Mouse (Mus musculus) liver, embryonic 16.5 days (tissue): ENCODE results near the gene Stx2. TPM values are rescaled to one million over a fixed set of nuclear protein-coding genes. Genes with fewer than 3 reads are reported as not detected.

Experiments used
- ATAC-seq: fragments of 200-750 bp; cut with Nextera tagmentation; 2 replicates; pipeline ENCODE4 v1.8.0; 2017; ENCODE audit warnings: low read depth, mild to moderate bottlenecking, moderate number of reproducible peaks, moderate library complexity
- H3K27ac ChIP-seq: fragments of 300-500 bp; sonication (generic); 2 replicates; pipeline ENCODE4 v1.5.1; 2014; ENCODE audit warnings: mild to moderate bottlenecking, low read length
- H3K27me3 ChIP-seq: fragments of 300-500 bp; sonication (generic); 2 replicates; pipeline ENCODE4 v1.6.1; 2014; ENCODE audit warnings: low read depth, low read length, mixed read lengths; ENCODE audit not compliant: control insufficient read depth, insufficient read depth
- H3K36me3 ChIP-seq: fragments of 300-500 bp; sonication (generic); 2 replicates; pipeline ENCODE4 v1.6.1; 2014; ENCODE audit warnings: mild to moderate bottlenecking; ENCODE audit not compliant: control insufficient read depth, insufficient read depth
- H3K4me1 ChIP-seq: fragments of 300-500 bp; sonication (generic); 2 replicates; pipeline ENCODE4 v1.6.1; 2014; ENCODE audit warnings: low read depth, low read length, mixed read lengths; ENCODE audit not compliant: control insufficient read depth
- H3K4me2 ChIP-seq: fragments of 300-500 bp; sonication (generic); 2 replicates; pipeline ENCODE4 v1.6.1; 2014; ENCODE audit warnings: low read depth, low read length, mixed read lengths
- H3K4me3 ChIP-seq: fragments of 300-500 bp; sonication (generic); 2 replicates; pipeline ENCODE4 v1.5.1; 2014; ENCODE audit warnings: low read depth, mild to moderate bottlenecking, low read length
- H3K9ac ChIP-seq: fragments of 300-500 bp; sonication (generic); 2 replicates; pipeline ENCODE4 v1.6.1; 2014; ENCODE audit warnings: low read depth, low read length
- H3K9me3 ChIP-seq: fragments of 300-500 bp; sonication (generic); replicated peaks from 2 replicates; pipeline ENCODE4 v1.6.1; 2016; ENCODE audit warnings: low read length; ENCODE audit not compliant: control insufficient read depth
- WGBS: fragments of 180-500 bp; shearing (Covaris S2); extraction: QIAGEN DNeasy Blood & Tissue Kit; methylation state at CpG from one replicate; pipeline ENCODE4 v1.1.7; 2014; ENCODE audit not compliant: insufficient replicate concordance; 5-methylcytosine and 5-hydroxymethylcytosine counted together
- polyA plus RNA-seq: library from polyadenylated mRNA; unstranded; fragments of >200 nt; fragmentation: Nextera tagmentation; extraction: Ambion mirVana; gene quantifications from 2 replicates; pipeline ENCODE4 v1.2.1, GENCODE M21; 2015

The Stx2 gene
- polyA plus RNA-seq, 1 experiment from 2014 or later: 55.8 TPM

GRCm38 (mm10) chr5:129029131-129029723 lies 20.9 kb upstream of the Stx2 start:
- peaks cover 13% of the 10 kb centered on the region for H3K36me3 ChIP-seq
- H3K4me2 ChIP-seq: no peak overlapping the region
- no peaks in the 10 kb centered on the region for H3K9me3 ChIP-seq
- H3K9ac ChIP-seq: no peak overlapping the region
- ATAC-seq: no peak
- H3K27me3 ChIP-seq: no peaks in the 10 kb centered on the region
- no peak overlapping the region for H3K4me3 ChIP-seq
- H3K27ac ChIP-seq: no peak overlapping the region
- no peaks in the 10 kb centered on the region; the same call in 1 of the 2 replicates for H3K4me1 ChIP-seq
- WGBS: 66% methylated on average over 5 of the region's 5 CpGs

GRCm38 (mm10) chr5:129026637-129027036 lies 18.3 kb upstream of the Stx2 start:
- H3K27me3 ChIP-seq: no peaks in the 10 kb centered on the region
- ATAC-seq: no peak
- H3K4me1 ChIP-seq: peaks cover 6% of the 10 kb centered on the region
- H3K4me2 ChIP-seq: no peak overlapping the region
- 71% methylated on average over 1 of the region's 1 CpGs for WGBS
- no peaks in the 10 kb centered on the region for H3K9me3 ChIP-seq
- peaks cover 20% of the 10 kb centered on the region for H3K36me3 ChIP-seq
- H3K27ac ChIP-seq: no peak overlapping the region
- no peak overlapping the region for H3K9ac ChIP-seq
- H3K4me3 ChIP-seq: no peak overlapping the region

- no peaks in the 10 kb centered on the region for H3K27me3 ChIP-seq
- 79% methylated on average over 3 of the region's 3 CpGs for whole genome bisulfite sequencing
- no peak overlapping the region for H3K4me2 ChIP-seq
- ATAC-seq: no peak
- no peaks in the 10 kb centered on the region for H3K9me3 ChIP-seq
- no peak overlapping the region for H3K4me3 ChIP-seq
- peaks cover 23% of the 10 kb centered on the region for H3K36me3 ChIP-seq
- peaks cover 8% of the 10 kb centered on the region for H3K4me1 ChIP-seq
- no peak overlapping the region for H3K27ac ChIP-seq
- H3K9ac ChIP-seq: no peak overlapping the region
Observed at GRCm38 (mm10) chr5:129026171-129026570, 17.8 kb upstream of the Stx2 start.

GRCm38 (mm10) chr5:129025725-129026124 lies 17.4 kb upstream of the Stx2 start:
- ATAC-seq: no peak
- peaks cover 23% of the 10 kb centered on the region for H3K36me3 ChIP-seq

GRCm38 (mm10) chr5:129025048-129025447 lies 16.7 kb upstream of the Stx2 start:
- Histone ChIP-seq H3K27ac (no peak overlapping the region), H3K9ac (no peak overlapping the region), H3K4me2 (no peak overlapping the region), H3K9me3 (no peaks in the 10 kb centered on the region), H3K4me1 (peaks cover 8% of the 10 kb centered on the region), H3K36me3 (peaks cover 23% of the 10 kb centered on the region), H3K27me3 (no peaks in the 10 kb centered on the region), H3K4me3 (no peak overlapping the region)
- ATAC-seq: no peak
- 41% methylated on average over 2 of the region's 2 CpGs for WGBS

More at GRCm38 (mm10) chr5:129025725-129026124, 17.4 kb upstream of the Stx2 start:
- H3K4me1 ChIP-seq: peaks cover 8% of the 10 kb centered on the region
- no peak overlapping the region for H3K9ac ChIP-seq
- no peaks in the 10 kb centered on the region for H3K9me3 ChIP-seq
- H3K4me2 ChIP-seq: no peak overlapping the region
- no peak overlapping the region for H3K27ac ChIP-seq
- H3K27me3 ChIP-seq: no peaks in the 10 kb centered on the region
- 90% methylated on average over 2 of the region's 2 CpGs for WGBS
- H3K4me3 ChIP-seq: no peak overlapping the region

- H3K4me3 ChIP-seq: peak overlapping the region; percentile 98
- peak overlapping the region; percentile 94 for H3K9ac ChIP-seq
- H3K27me3 ChIP-seq: no peaks in the 10 kb centered on the region
- H3K4me1 ChIP-seq: peaks cover 20% of the 10 kb centered on the region
- H3K36me3 ChIP-seq: peaks cover 17% of the 10 kb centered on the region
- 4% methylated on average over 28 of the region's 28 CpGs for WGBS
- peak overlapping the region; percentile 75 for H3K4me2 ChIP-seq
- ATAC-seq: no peak
- H3K9me3 ChIP-seq: no peaks in the 10 kb centered on the region
- peak overlapping the region; percentile 88 for H3K27ac ChIP-seq
Observed at GRCm38 (mm10) chr5:129020731-129021130, 12.4 kb upstream of the Stx2 start.

GRCm38 (mm10) chr5:129020300-129020668 lies 11.9 kb upstream of the Stx2 start:
- peak overlapping the region; percentile 94 for H3K9ac ChIP-seq
- no peaks in the 10 kb centered on the region for H3K27me3 ChIP-seq
- H3K4me3 ChIP-seq: peak overlapping the region; percentile 98
- peak overlapping the region; percentile 88 for H3K27ac ChIP-seq
- no peaks in the 10 kb centered on the region for H3K9me3 ChIP-seq
- 0% methylated on average over 35 of the region's 56 CpGs for WGBS
- H3K4me1 ChIP-seq: peaks cover 20% of the 10 kb centered on the region
- peak overlapping the region; percentile 75 for H3K4me2 ChIP-seq
- H3K36me3 ChIP-seq: peaks cover 17% of the 10 kb centered on the region
- ATAC-seq: peak; percentile 53

- H3K4me2 ChIP-seq: peak within 1 kb of the TSS; percentile 82
- no peaks in the 10 kb centered on the region for H3K27me3 ChIP-seq
- under 1% methylated on average over 58 of the region's 102 CpGs for WGBS
- H3K27ac ChIP-seq: peak within 1 kb of the TSS; percentile 90
- peaks cover 20% of the 10 kb centered on the region for H3K4me1 ChIP-seq
- no peaks in the 10 kb centered on the region for H3K9me3 ChIP-seq
- peak within 1 kb of the TSS; percentile 94 for H3K9ac ChIP-seq
- peak within 1 kb of the TSS; percentile 98 for H3K4me3 ChIP-seq
- peaks cover 14% of the 10 kb centered on the region for H3K36me3 ChIP-seq
- ATAC-seq: peak; percentile 94
Observed at GRCm38 (mm10) chr5:129019497-129020299, 11.3 kb upstream of the Stx2 start, which contains the start of gene Ran. TSS of gene Ran (plus strand) at chr5:129020069.
